Mouse (Mus musculus): ENCODE data around the gene Gsdma3. TPM values are rescaled to one million over a fixed set of nuclear protein-coding genes. Genes with fewer than 3 reads are reported as not detected.
"Not testable (repeated sequence)": the region's sequence is repeated elsewhere in the genome, so short reads cannot be mapped to it uniquely, and the experiment has no call there.

The Gsdma3 gene
- polyA plus RNA-seq, 1 experiment from 2014 or later: not detected

DNA sequence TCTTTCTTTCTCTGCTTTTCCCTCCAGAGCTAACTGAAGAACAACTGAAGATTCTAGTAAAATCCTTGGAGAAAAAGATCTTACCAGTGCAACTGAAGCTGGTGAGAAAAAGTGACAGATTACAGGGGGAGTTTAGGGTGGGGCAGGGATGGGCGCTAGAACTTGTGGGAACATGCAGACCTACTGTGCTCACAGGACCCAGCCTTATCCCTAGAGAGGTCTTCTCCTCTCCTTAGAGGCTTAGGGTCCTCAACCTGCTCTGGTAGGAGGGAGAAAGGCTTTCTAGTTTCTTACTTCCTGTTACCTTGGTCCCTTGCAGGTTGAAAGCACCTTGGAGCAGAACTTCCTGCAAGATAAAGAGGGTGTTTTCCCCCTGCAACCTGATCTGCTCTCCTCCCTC lies 11.3 kb downstream of the Gsdma3 start:
- H3K4me1 ChIP-seq (ENCODE audit: control insufficient read depth, insufficient read depth, low read length): no peaks in the 10 kb centered on the region
- WGBS: 60% methylated on average over 1 of the region's 1 CpGs
- no peak for ATAC-seq
- no peak overlapping the region for H3K27ac ChIP-seq (ENCODE audit: low read length)
- H3K4me2 ChIP-seq (ENCODE audit: low read length): no peak overlapping the region
- H3K36me3 ChIP-seq (ENCODE audit: control insufficient read depth, insufficient read depth, low read length): no peaks in the 10 kb centered on the region
- H3K4me3 ChIP-seq (ENCODE audit: low read depth, low read length): no peak overlapping the region
- no peaks in the 10 kb centered on the region; the same call in 1 of the 2 replicates for H3K27me3 ChIP-seq (ENCODE audit: control insufficient read depth, insufficient read depth, low read depth, low read length)
- no peaks in the 10 kb centered on the region for H3K9me3 ChIP-seq (replicated peaks; ENCODE audit: control insufficient read depth, low read length, poor library complexity, severe bottlenecking)
- no peak overlapping the region for H3K9ac ChIP-seq (ENCODE audit: low read depth, low read length)

DNA sequence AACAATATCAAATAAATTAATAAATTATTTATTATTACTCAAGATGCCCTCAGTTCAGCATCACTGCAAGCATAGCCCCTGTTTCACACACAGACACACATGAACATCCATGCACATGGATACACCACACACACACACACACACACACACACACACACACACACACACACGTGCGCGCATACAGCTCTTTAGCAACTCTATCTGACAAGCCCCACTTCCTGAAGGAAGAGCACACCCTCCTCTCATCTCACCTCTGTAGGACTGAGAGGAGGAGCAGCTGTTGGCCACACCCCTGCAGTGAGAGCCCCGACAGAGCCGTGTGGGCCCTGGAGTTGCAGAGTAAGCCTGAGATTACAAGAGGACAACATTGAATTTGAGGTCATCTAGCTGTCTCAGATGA lies 13.9 kb downstream of the Gsdma3 start:
- no peaks in the 10 kb centered on the region for H3K9me3 ChIP-seq (replicated peaks; ENCODE audit: control insufficient read depth, low read length, poor library complexity, severe bottlenecking)
- H3K27me3 ChIP-seq (ENCODE audit: control insufficient read depth, insufficient read depth, low read depth, low read length): no peaks in the 10 kb centered on the region; the same call in 1 of the 2 replicates
- H3K27ac ChIP-seq (ENCODE audit: low read length): no peak overlapping the region
- 68% methylated on average over 5 of the region's 5 CpGs for WGBS
- no peaks in the 10 kb centered on the region for H3K36me3 ChIP-seq (ENCODE audit: control insufficient read depth, insufficient read depth, low read length)
- no peaks in the 10 kb centered on the region for H3K4me1 ChIP-seq (ENCODE audit: control insufficient read depth, insufficient read depth, low read length)
- no peak overlapping the region for H3K4me2 ChIP-seq (ENCODE audit: low read length)
- no peak overlapping the region for H3K4me3 ChIP-seq (ENCODE audit: low read depth, low read length)
- ATAC-seq: no peak
- H3K9ac ChIP-seq (ENCODE audit: low read depth, low read length): no peak overlapping the region

DNA sequence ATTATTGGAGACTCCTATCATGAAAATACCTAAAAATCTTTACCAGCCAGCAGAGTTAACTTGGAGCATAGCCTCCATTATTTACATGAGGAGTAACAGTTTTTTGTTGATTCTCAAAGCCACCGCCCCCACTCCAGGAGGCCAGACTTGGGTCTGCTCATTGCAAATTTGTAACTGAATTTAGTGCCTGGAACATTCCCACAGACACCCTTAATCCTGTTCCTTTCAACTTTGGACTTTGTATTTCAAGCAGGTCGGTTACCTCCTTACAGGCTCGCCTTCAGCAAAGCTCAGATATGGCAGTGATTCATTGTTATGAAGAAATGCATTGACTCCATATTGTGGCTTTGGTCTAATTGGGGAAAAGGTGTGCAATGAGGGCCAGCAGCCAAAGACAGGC lies 18.6 kb downstream of the Gsdma3 start:
- no peaks in the 10 kb centered on the region for H3K4me1 ChIP-seq (ENCODE audit: control insufficient read depth, insufficient read depth, low read length)
- no peaks in the 10 kb centered on the region for H3K36me3 ChIP-seq (ENCODE audit: control insufficient read depth, insufficient read depth, low read length)
- no peaks in the 10 kb centered on the region for H3K9me3 ChIP-seq (replicated peaks; ENCODE audit: control insufficient read depth, low read length, poor library complexity, severe bottlenecking)
- H3K27me3 ChIP-seq (ENCODE audit: control insufficient read depth, insufficient read depth, low read depth, low read length): no peaks in the 10 kb centered on the region; the same call in 1 of the 2 replicates
- H3K4me3 ChIP-seq (ENCODE audit: low read depth, low read length): no peak overlapping the region
- no peak overlapping the region for H3K27ac ChIP-seq (ENCODE audit: low read length)
- 83% methylated on average over 3 of the region's 3 CpGs for WGBS
- no peak for ATAC-seq
- no peak overlapping the region for H3K4me2 ChIP-seq (ENCODE audit: low read length)
- H3K9ac ChIP-seq (ENCODE audit: low read depth, low read length): no peak overlapping the region

DNA sequence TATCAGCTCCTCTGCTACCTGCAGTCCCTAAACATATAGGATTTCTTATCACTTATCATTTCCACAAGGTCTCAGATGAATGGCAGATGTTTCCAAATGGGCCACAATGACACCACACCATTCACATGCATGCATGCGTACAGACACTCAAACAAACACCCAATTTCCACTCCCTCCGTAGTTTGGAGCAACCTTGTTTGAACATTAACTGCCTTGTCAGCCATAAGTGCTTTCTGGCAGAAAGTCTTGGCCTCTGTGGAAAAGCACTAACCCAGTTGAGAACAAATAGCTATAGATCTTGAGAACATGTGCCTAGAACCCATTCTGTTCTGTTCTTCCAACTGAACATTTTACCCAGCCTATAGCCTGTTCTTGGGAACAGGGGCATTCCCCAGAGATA lies 19.8 kb downstream of the Gsdma3 start:
- ATAC-seq: no peak
- no peaks in the 10 kb centered on the region; the same call in 1 of the 2 replicates for H3K27me3 ChIP-seq (ENCODE audit: control insufficient read depth, insufficient read depth, low read depth, low read length)
- no peak overlapping the region for H3K4me3 ChIP-seq (ENCODE audit: low read depth, low read length)
- no peak overlapping the region for H3K27ac ChIP-seq (ENCODE audit: low read length)
- H3K4me2 ChIP-seq (ENCODE audit: low read length): no peak overlapping the region
- WGBS: 93% methylated on average over 2 of the region's 2 CpGs
- no peak overlapping the region for H3K9ac ChIP-seq (ENCODE audit: low read depth, low read length)
- H3K4me1 ChIP-seq (ENCODE audit: control insufficient read depth, insufficient read depth, low read length): no peaks in the 10 kb centered on the region
- no peaks in the 10 kb centered on the region for H3K36me3 ChIP-seq (ENCODE audit: control insufficient read depth, insufficient read depth, low read length)
- no peaks in the 10 kb centered on the region for H3K9me3 ChIP-seq (replicated peaks; ENCODE audit: control insufficient read depth, low read length, poor library complexity, severe bottlenecking)

DNA sequence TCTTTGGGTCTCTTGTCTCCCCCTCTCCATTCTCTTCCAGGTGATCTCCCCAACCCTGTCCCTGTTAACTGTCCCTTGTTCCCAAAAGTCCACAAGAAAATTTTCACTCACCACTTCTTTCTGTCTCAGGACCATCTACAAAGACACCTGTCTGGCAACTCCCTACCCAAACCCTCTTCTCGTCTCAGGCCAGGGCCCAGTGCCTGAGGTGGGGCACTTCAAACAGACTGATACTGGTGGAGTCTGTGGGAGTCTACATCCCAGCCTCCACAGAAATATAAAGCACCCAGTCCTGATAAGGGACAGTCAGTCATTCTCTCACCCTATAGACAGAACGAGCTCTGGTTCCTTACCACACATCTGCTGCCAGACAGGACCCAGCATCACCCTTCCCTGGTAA lies 20.3 kb downstream of the Gsdma3 start, which contains the start of gene Gsdma2:
Gsdma2 (plus strand) TSS at position 301 of the 400 bp plus-strand sequence.
- H3K36me3 ChIP-seq (ENCODE audit: control insufficient read depth, insufficient read depth, low read length): no peaks in the 10 kb centered on the region
- 72% methylated on average over 2 of the region's 2 CpGs for WGBS
- no peaks in the 10 kb centered on the region for H3K4me1 ChIP-seq (ENCODE audit: control insufficient read depth, insufficient read depth, low read length)
- no peak within 1 kb of the TSS for H3K9ac ChIP-seq (ENCODE audit: low read depth, low read length)
- no peak for ATAC-seq
- no peaks in the 10 kb centered on the region for H3K9me3 ChIP-seq (replicated peaks; ENCODE audit: control insufficient read depth, low read length, poor library complexity, severe bottlenecking)
- no peak within 1 kb of the TSS for H3K4me3 ChIP-seq (ENCODE audit: low read depth, low read length)
- H3K27ac ChIP-seq (ENCODE audit: low read length): no peak within 1 kb of the TSS
- H3K27me3 ChIP-seq (ENCODE audit: control insufficient read depth, insufficient read depth, low read depth, low read length): no peaks in the 10 kb centered on the region; the same call in 1 of the 2 replicates
- H3K4me2 ChIP-seq (ENCODE audit: low read length): no peak within 1 kb of the TSS

DNA sequence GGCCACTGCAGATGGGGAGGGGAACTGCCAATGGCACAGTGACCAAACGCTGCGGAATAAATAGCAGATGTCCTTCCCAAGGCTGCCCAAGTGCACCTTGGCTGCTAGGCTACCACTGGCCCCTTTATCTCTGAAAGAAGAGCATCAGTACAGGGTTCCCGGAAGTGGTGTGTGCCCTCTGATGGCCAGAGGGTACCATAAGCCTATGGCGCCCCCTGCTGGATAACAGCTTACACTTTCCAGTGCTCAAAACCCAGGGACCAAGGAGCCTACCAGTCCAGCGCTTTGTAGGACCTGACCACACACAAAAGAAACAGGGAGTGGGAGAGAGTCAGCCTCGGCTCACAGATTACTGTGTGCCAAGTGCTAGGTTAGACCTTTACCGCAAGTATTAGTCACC lies 28.9 kb downstream of the Gsdma3 start:
- H3K9me3 ChIP-seq (replicated peaks; ENCODE audit: control insufficient read depth, low read length, poor library complexity, severe bottlenecking); H3K27ac ChIP-seq (ENCODE audit: low read length); ATAC-seq; H3K27me3 ChIP-seq (ENCODE audit: control insufficient read depth, insufficient read depth, low read depth, low read length); H3K4me2 ChIP-seq (ENCODE audit: low read length); H3K36me3 ChIP-seq (ENCODE audit: control insufficient read depth, insufficient read depth, low read length); H3K4me3 ChIP-seq (ENCODE audit: low read depth, low read length); H3K4me1 ChIP-seq (ENCODE audit: control insufficient read depth, insufficient read depth, low read length); H3K9ac ChIP-seq (ENCODE audit: low read depth, low read length): not testable (repeated sequence)
- 15% methylated on average over 7 of the region's 7 CpGs for WGBS

DNA sequence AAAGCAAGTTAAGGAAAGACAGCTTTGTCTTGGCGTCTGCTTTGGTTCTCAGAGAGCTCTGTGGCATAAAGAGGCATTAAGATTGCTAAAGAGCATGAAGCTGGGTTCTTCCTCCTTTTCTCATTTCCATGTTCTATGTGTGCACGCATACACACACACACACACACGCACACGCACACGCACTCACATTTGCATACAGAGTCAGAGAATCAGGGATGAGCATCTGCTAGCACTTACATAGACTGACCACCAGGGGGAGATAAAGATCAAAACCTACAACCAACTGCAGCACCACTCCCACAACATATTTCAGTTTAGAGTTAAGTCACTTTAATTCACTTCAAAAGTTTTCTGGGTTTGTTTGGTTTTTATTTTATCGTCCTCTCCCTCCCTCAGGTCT lies 34.4 kb downstream of the Gsdma3 start:
- 0 out of 2 replicates have a peak overlapping the region, but pooled peaks have one; percentile 30 for H3K9ac ChIP-seq (ENCODE audit: low read depth, low read length)
- no peak overlapping the region for H3K4me3 ChIP-seq (ENCODE audit: low read depth, low read length)
- WGBS: 5% methylated on average over 6 of the region's 6 CpGs
- no peak overlapping the region for H3K27ac ChIP-seq (ENCODE audit: low read length)
- no peaks in the 10 kb centered on the region for H3K36me3 ChIP-seq (ENCODE audit: control insufficient read depth, insufficient read depth, low read length)
- no peaks in the 10 kb centered on the region for H3K27me3 ChIP-seq (ENCODE audit: control insufficient read depth, insufficient read depth, low read depth, low read length)
- H3K9me3 ChIP-seq (replicated peaks; ENCODE audit: control insufficient read depth, low read length, poor library complexity, severe bottlenecking): no peaks in the 10 kb centered on the region
- H3K4me2 ChIP-seq (ENCODE audit: low read length): peak overlapping the region; percentile 39
- peaks cover 4% of the 10 kb centered on the region; the same call in 1 of the 2 replicates for H3K4me1 ChIP-seq (ENCODE audit: control insufficient read depth, insufficient read depth, low read length)
- no peak for ATAC-seq

DNA sequence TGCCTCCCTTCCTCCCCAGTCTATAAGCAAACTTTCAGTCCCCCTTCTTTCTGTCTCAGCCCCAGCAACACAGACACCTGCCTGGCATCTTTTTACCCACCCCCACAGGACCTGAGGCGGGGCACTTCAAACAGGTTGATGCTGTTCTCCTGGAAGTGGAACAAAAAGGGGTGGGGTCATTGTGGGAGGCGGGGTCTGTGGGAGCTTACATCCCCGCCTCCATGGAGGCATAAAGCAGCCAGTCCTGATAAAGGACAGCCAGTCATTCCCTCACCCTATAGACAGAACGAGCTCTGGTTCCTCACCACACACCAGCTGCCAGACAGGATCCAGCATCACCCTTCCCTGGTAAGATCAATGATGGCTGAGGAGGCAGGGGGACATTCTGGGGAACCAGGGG lies 37.9 kb downstream of the Gsdma3 start, which contains the start of gene Gsdma:
Gsdma (plus strand) TSS at position 261 of the 400 bp plus-strand sequence.
- ATAC-seq: no peak
- H3K27me3 ChIP-seq (ENCODE audit: control insufficient read depth, insufficient read depth, low read depth, low read length): peaks cover 7% of the 10 kb centered on the region; the same call in 1 of the 2 replicates
- WGBS: 29% methylated on average over 4 of the region's 4 CpGs
- no peak within 1 kb of the TSS for H3K9ac ChIP-seq (ENCODE audit: low read depth, low read length)
- H3K36me3 ChIP-seq (ENCODE audit: control insufficient read depth, insufficient read depth, low read length): no peaks in the 10 kb centered on the region
- H3K4me1 ChIP-seq (ENCODE audit: control insufficient read depth, insufficient read depth, low read length): peaks cover 4% of the 10 kb centered on the region; the same call in 1 of the 2 replicates
- no peak within 1 kb of the TSS for H3K4me2 ChIP-seq (ENCODE audit: low read length)
- H3K4me3 ChIP-seq (ENCODE audit: low read depth, low read length): no peak within 1 kb of the TSS
- no peak within 1 kb of the TSS for H3K27ac ChIP-seq (ENCODE audit: low read length)
- no peaks in the 10 kb centered on the region for H3K9me3 ChIP-seq (replicated peaks; ENCODE audit: control insufficient read depth, low read length, poor library complexity, severe bottlenecking)

DNA sequence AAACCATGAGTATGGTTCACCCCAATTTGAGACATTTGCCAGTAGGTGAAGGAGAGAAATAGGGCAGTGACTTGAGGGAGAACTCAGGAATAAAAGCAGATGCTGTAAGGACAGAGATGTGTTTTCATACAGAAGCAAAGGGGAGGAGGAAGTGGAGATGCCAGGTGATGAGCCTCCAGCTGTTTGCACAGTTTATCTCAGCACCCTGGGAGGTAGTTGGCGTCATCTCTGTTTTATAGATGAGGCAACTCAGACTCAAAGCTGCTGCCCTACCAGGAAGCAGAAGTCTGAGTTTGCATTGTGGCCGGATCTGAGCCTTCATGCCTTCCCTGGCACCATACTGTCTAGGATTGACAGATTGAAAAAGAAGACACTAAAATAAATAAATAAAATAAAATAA lies 42.8 kb downstream of the Gsdma3 start:
- Histone ChIP-seq H3K9ac (ENCODE audit: low read depth, low read length) (no peak overlapping the region), H3K4me1 (ENCODE audit: control insufficient read depth, insufficient read depth, low read length) (no peaks in the 10 kb centered on the region), H3K9me3 (replicated peaks; ENCODE audit: control insufficient read depth, low read length, poor library complexity, severe bottlenecking) (no peaks in the 10 kb centered on the region), H3K27me3 (ENCODE audit: control insufficient read depth, insufficient read depth, low read depth, low read length) (peaks cover 7% of the 10 kb centered on the region; the same call in 1 of the 2 replicates), H3K4me2 (ENCODE audit: low read length) (no peak overlapping the region), H3K4me3 (ENCODE audit: low read depth, low read length) (no peak overlapping the region), H3K27ac (ENCODE audit: low read length) (no peak overlapping the region), H3K36me3 (ENCODE audit: control insufficient read depth, insufficient read depth, low read length) (no peaks in the 10 kb centered on the region)
- ATAC-seq: no peak
- 67% methylated on average over 2 of the region's 2 CpGs for WGBS
